Mouse (Mus musculus) gonadal fat pad, adult 2 months (tissue): Measurements from ENCODE around the gene Mmel1. TPM values are rescaled to one million over a fixed set of nuclear protein-coding genes. Genes with fewer than 3 reads are reported as not detected.

Source experiments
- DNase-seq: peaks from one replicate; pipeline ENCODE4 v3.0.0-alpha.2; 2012; ENCODE audit warnings: low read depth
- polyA plus RNA-seq: library from polyadenylated mRNA; depleted of rRNA; stranded (reverse); fragments of >200 nt; gene quantifications from 2 replicates; pipeline ENCODE4 v1.2.3, GENCODE M21; 2012; rRNA removed

Mmel1 gene
- polyA plus RNA-seq, 1 experiment = 0.32 TPM

- no peak for DNase-seq
These were observed 67.3 kb downstream of the Mmel1 start for GRCm38 (mm10) chr4:154936542-154937255.

GRCm38 (mm10) chr4:154937746-154938145 is 68.4 kb downstream of the Mmel1 start:
- no peak for DNase-seq

- no peak for DNase-seq
These were observed 70.8 kb downstream of the Mmel1 start for GRCm38 (mm10) chr4:154940156-154940555.

- DNase-seq = no peak
These were observed 72.4 kb downstream of the Mmel1 start for GRCm38 (mm10) chr4:154941831-154942230.

- DNase-seq = no peak
These were observed 73.4 kb downstream of the Mmel1 start for GRCm38 (mm10) chr4:154942632-154943322.

GRCm38 (mm10) chr4:154943323-154944039 is 74.1 kb downstream of the Mmel1 start:
- no peak for DNase-seq

- DNase-seq = no peak
These were observed 74.8 kb downstream of the Mmel1 start for GRCm38 (mm10) chr4:154944121-154944590.

Other genes with a start within 250 kb of the Mmel1 start
- 7.3 and 9.2 TPM in 2 replicates for gene Prdm16, start 232.7 kb upstream of the Mmel1 start, polyA plus RNA-seq
- gene Actrt2, start 201.7 kb upstream of the Mmel1 start, polyA plus RNA-seq = 1.6 and 2.4 TPM in 2 replicates
- gene Ttc34, start 32.1 kb upstream of the Mmel1 start, polyA plus RNA-seq = 0.92 and 1.3 TPM in 2 replicates
- gene Fam213b, start 29.6 kb downstream of the Mmel1 start, polyA plus RNA-seq = 54.8 and 120 TPM in 2 replicates
- 16.2 and 18.6 TPM in 2 replicates for gene Tnfrsf14, start 59.0 kb downstream of the Mmel1 start, polyA plus RNA-seq
- 0.32 and 0.69 TPM in 2 replicates for gene Hes5, start 91.3 kb downstream of the Mmel1 start, polyA plus RNA-seq
- 33.1 and 36.1 TPM in 2 replicates for gene Pank4, start 94.5 kb downstream of the Mmel1 start, polyA plus RNA-seq
- 7.8 and 10.8 TPM in 2 replicates for gene Plch2, start 187.2 kb downstream of the Mmel1 start, polyA plus RNA-seq
- gene Pex10, start 197.4 kb downstream of the Mmel1 start, polyA plus RNA-seq = 17.1 and 20.4 TPM in 2 replicates
- 94.6 and 115 TPM in 2 replicates for gene Rer1, start 216.8 kb downstream of the Mmel1 start, polyA plus RNA-seq
- 7.7 and 10.2 TPM in 2 replicates for gene Morn1, start 217.0 kb downstream of the Mmel1 start, polyA plus RNA-seq